Mouse (Mus musculus) stomach, postnatal 0 days (tissue): ENCODE results near the gene Reep3. TPM values are rescaled to one million over a fixed set of nuclear protein-coding genes. Genes with fewer than 3 reads are reported as not detected.

Source experiments
- ATAC-seq: fragments of 200-750 bp; cut with Nextera tagmentation; 2 replicates; pipeline ENCODE4 v1.8.0; 2017; ENCODE audit not compliant: low FRiP score, low TSS enrichment
- DNase-seq: peaks from one replicate; pipeline ENCODE4 v3.0.0-alpha.2; 2016; ENCODE audit warnings: low spot score
- H3K27ac ChIP-seq: fragments of 300-500 bp; sonication (generic); replicated peaks from 2 replicates; pipeline ENCODE4 v1.5.1; 2014; ENCODE audit warnings: mild to moderate bottlenecking, control low read depth
- H3K27me3 ChIP-seq: fragments of 300-500 bp; sonication (generic); 2 replicates; pipeline ENCODE4 v1.6.1; 2014; ENCODE audit warnings: low read length; ENCODE audit not compliant: control insufficient read depth, insufficient read depth
- H3K36me3 ChIP-seq: fragments of 300-500 bp; sonication (generic); 2 replicates; pipeline ENCODE4 v1.6.1; 2014; ENCODE audit warnings: low read length, mixed read lengths; ENCODE audit not compliant: control insufficient read depth, insufficient read depth
- H3K4me1 ChIP-seq: fragments of 300-500 bp; sonication (generic); replicated peaks from 2 replicates; pipeline ENCODE4 v1.6.1; 2014; ENCODE audit warnings: antibody characterized with exemption; ENCODE audit not compliant: control insufficient read depth, insufficient read depth
- H3K4me2 ChIP-seq: fragments of 300-500 bp; sonication (generic); replicated peaks from 2 replicates; pipeline ENCODE4 v1.6.1; 2014; ENCODE audit warnings: low read depth, mild to moderate bottlenecking, control low read depth, moderate library complexity
- H3K4me3 ChIP-seq: fragments of 300-500 bp; sonication (generic); 2 replicates; pipeline ENCODE4 v1.5.1; 2014; ENCODE audit warnings: low read depth, low read length, control low read depth
- H3K9ac ChIP-seq: fragments of 300-500 bp; sonication (generic); 2 replicates; pipeline ENCODE4 v1.6.1; 2014; ENCODE audit warnings: mild to moderate bottlenecking, low read length, control low read depth, mixed read lengths
- H3K9me3 ChIP-seq: fragments of 300-500 bp; sonication (generic); 2 replicates; pipeline ENCODE4 v1.6.1; 2016; ENCODE audit warnings: low read length; ENCODE audit not compliant: control insufficient read depth
- CTCF ChIP-seq: IDR thresholded peaks from 2 replicates; pipeline ENCODE4 v1.5.1; 2016; ENCODE audit warnings: antibody characterized with exemption, low read depth, mild to moderate bottlenecking, moderate library complexity
- EP300 ChIP-seq: optimal IDR thresholded peaks from 2 replicates; pipeline ENCODE3; 2016; ENCODE audit warnings: antibody characterized with exemption
- WGBS: fragments of 180-500 bp; shearing (Covaris S2); extraction: QIAGEN DNeasy Blood & Tissue Kit; methylation state at CpG from one replicate; pipeline ENCODE4 v1.1.7; 2014; 5-methylcytosine and 5-hydroxymethylcytosine counted together
- polyA plus RNA-seq: library from polyadenylated mRNA; unstranded; fragments of >200 nt; fragmentation: Nextera tagmentation; extraction: Ambion mirVana; gene quantifications from 2 replicates; pipeline ENCODE4 v1.2.1, GENCODE M21; 2015

Gene Reep3
- polyA plus RNA-seq, 1 experiment from 2014 or later = 38.6 TPM

DNA sequence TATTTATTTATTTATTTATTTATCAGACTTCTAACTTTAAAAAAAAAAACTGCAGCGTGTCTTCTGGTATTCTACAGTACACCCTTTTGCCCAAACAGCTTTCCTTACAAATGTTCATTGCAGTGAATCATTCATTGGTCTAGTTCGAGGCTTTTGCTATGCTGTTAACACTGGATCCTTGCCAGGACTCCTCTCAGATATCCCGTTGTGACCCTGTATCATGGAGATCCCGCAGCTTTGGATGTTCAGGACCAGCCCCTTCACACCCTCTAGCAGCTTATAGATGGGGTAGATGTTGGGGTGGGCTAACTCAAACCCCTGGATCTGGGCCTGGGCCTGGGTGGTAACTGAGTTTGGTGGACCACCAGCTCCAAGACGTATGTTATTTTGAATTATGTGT is 104.2 kb downstream of the Reep3 start:
- ATAC-seq (no peak), DNase-seq (no peak)
- WGBS = 42% methylated on average over 5 of the region's 5 CpGs
- Histone ChIP-seq H3K9ac (no peak overlapping the region), H3K27me3 (no peaks in the 10 kb centered on the region), H3K9me3 (no peaks in the 10 kb centered on the region), H3K27ac (no peak overlapping the region), H3K4me1 (no peaks in the 10 kb centered on the region), H3K4me2 (no peak overlapping the region), H3K36me3 (no peaks in the 10 kb centered on the region), H3K4me3 (no peak overlapping the region)
- TF ChIP-seq CTCF = no peak
- TF ChIP-seq EP300 = no peak

DNA sequence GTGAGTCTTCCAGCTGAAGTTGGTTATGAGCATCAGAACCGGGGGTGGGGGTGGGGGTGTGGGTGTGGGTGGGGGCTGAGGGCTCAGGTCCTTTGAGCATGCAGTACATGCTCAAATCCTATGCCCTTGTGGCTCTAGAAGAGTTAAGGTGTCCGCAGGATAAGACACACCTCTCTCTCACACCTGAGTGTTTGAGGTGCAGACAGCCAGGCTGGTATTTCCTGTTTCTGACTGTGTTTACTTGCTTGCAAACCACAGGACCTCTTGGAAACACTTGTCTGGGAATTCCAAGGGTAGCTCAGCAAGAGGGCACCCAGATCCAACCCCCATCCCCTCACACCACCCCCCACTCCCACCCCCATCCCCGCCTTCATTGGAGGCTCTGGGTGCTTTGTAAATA is 106.2 kb downstream of the Reep3 start:
- DNase-seq = peak; percentile 27

DNA sequence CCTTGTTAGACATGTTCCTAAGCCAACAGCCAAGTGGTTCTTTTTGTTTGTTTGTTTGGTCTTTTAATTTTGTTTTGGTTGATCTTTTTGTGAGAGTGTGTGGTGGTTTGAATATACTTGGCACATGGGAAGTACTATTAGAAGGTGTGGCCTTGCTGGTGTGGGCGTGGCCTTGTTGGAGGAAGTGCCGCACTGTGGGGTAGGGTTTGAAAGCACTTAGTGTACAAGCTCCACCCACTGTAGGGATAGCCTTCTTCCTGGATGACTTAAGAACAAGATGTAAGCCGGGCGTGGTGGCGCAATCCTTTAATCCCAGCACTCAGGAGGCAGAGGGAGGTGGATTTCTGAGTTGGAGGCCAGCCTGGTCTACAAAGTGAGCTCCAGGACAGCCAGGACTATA is 113.7 kb downstream of the Reep3 start:
- Histone ChIP-seq H3K9ac (no peak overlapping the region), H3K36me3 (no peaks in the 10 kb centered on the region), H3K4me3 (no peak overlapping the region), H3K4me2 (no peak overlapping the region), H3K4me1 (no peaks in the 10 kb centered on the region), H3K9me3 (no peaks in the 10 kb centered on the region), H3K27ac (no peak overlapping the region), H3K27me3 (no peaks in the 10 kb centered on the region)
- ATAC-seq (0 out of 2 replicates have a peak, but pooled peaks have one; percentile 51), DNase-seq (no peak)
- TF ChIP-seq EP300 = no peak
- no peak for TF ChIP-seq CTCF
- WGBS = 83% methylated on average over 5 of the region's 5 CpGs

More for the DNA sequence above, 106.2 kb downstream of the Reep3 start:
- no peak overlapping the region for H3K4me3 ChIP-seq
- H3K4me2 ChIP-seq = no peak overlapping the region
- H3K36me3 ChIP-seq = no peaks in the 10 kb centered on the region
- TF ChIP-seq CTCF = no peak
- TF ChIP-seq EP300 = no peak
- no peaks in the 10 kb centered on the region for H3K9me3 ChIP-seq
- 0 out of 2 replicates have a peak, but pooled peaks have one; percentile 38 for ATAC-seq
- no peaks in the 10 kb centered on the region for H3K27me3 ChIP-seq
- H3K9ac ChIP-seq = no peak overlapping the region
- H3K4me1 ChIP-seq = no peaks in the 10 kb centered on the region
- 74% methylated on average over 3 of the region's 3 CpGs for WGBS
- no peak overlapping the region for H3K27ac ChIP-seq

DNA sequence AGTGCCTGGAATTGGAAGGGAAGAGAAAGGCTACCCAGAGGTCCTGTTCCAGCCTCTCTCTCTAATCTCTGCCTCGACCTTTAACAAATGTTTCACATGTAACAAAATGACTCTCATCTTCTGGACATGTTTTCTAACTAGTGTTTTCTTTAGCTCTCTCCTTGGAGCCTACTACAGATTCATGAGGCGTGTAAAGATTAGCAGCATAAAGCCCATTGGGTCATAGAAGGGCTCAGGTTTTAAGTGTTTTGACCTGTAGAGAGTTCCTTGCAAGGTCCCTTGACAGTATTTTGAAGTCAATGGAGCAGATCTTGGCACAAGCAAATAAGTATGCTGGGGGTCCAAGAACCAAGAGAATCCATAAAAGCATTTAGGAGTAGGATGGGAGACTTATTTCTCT is 118.5 kb downstream of the Reep3 start:
- no peak for DNase-seq
- Histone ChIP-seq H3K36me3 (no peaks in the 10 kb centered on the region), H3K9me3 (no peaks in the 10 kb centered on the region), H3K27me3 (no peaks in the 10 kb centered on the region), H3K9ac (no peak overlapping the region), H3K27ac (no peak overlapping the region), H3K4me1 (no peaks in the 10 kb centered on the region), H3K4me2 (no peak overlapping the region), H3K4me3 (no peak overlapping the region)
- TF ChIP-seq CTCF (no peak), EP300 (no peak)
- WGBS = 87% methylated on average over 2 of the region's 2 CpGs
- ATAC-seq = no peak

DNA sequence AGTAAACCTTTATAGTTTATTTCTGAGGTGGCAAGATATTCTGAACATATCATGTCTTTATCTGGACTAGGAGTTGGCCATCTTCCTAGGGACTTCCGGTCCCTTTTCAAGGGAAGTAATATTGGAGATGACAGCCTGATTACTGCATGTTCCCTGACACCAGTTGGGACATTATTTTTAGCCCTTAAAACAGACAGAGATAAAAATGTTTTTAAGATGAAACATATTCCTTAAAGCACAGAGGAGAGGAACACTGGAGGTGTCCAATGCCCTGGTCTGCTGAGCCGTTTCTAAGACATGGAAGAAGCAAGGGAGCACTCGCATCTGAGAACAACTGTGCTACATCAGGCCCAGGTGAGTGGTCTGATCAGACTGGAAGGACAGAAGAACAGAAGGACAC is 119.7 kb downstream of the Reep3 start:
- H3K9me3 ChIP-seq = no peaks in the 10 kb centered on the region
- no peaks in the 10 kb centered on the region for H3K36me3 ChIP-seq
- H3K4me1 ChIP-seq = no peaks in the 10 kb centered on the region
- H3K9ac ChIP-seq = no peak overlapping the region
- H3K4me2 ChIP-seq = no peak overlapping the region
- no peak overlapping the region for H3K4me3 ChIP-seq
- DNase-seq = no peak
- H3K27me3 ChIP-seq = no peaks in the 10 kb centered on the region
- WGBS = 90% methylated on average over 3 of the region's 3 CpGs
- ATAC-seq = no peak
- TF ChIP-seq EP300 (no peak), CTCF (no peak)
- no peak overlapping the region for H3K27ac ChIP-seq

DNA sequence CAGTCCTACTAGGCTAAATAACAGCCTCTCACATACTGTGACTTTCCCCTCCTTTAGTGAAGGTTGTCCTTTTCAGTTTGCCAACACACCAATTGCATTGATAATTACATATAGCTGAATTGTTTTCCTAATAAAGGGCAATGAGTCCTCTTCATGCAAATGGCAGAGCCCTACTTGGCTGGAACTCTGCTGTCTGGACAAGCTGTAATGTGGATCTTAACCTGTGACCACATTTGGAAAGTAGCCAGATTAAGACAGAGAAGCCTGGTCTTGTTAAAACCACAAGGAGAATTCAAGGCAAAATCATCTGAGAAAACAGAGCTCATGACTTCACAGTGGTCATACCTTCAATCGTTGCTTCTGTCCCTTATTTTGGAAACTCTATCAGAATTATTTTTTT is 121.3 kb downstream of the Reep3 start:
- Histone ChIP-seq H3K27ac (no peak overlapping the region), H3K4me2 (no peak overlapping the region), H3K4me3 (no peak overlapping the region), H3K9ac (no peak overlapping the region), H3K36me3 (no peaks in the 10 kb centered on the region), H3K27me3 (no peaks in the 10 kb centered on the region), H3K9me3 (no peaks in the 10 kb centered on the region), H3K4me1 (no peaks in the 10 kb centered on the region)
- ATAC-seq (no peak), DNase-seq (no peak)
- 62% methylated on average over 1 of the region's 1 CpGs for WGBS
- TF ChIP-seq EP300 (no peak), CTCF (no peak)
